Mouse (Mus musculus): ENCODE data around the gene D17H6S53E.

Gene D17H6S53E

DNA sequence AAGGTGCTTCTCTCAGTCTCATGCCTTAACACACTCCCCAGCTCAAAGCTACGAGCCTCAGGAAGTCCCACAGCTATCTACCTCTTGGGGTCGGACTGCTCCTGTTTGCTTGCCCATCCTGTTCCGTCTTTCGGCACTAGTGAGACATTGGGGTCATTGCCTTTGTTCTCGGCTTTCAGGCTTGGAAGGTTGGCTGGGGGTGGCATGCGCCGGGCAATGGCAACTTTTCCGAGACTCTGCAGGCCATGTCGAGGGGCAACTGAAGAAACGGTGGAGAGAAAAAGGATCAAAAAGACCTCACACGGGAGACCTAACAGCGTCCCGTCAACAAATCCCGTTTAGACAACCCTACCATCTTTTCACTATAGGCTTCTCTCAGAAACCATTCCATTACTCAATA is 35.9 kb downstream of the D17H6S53E start:
- no peak for DNase-seq (ENCODE audit: low read depth)

DNA sequence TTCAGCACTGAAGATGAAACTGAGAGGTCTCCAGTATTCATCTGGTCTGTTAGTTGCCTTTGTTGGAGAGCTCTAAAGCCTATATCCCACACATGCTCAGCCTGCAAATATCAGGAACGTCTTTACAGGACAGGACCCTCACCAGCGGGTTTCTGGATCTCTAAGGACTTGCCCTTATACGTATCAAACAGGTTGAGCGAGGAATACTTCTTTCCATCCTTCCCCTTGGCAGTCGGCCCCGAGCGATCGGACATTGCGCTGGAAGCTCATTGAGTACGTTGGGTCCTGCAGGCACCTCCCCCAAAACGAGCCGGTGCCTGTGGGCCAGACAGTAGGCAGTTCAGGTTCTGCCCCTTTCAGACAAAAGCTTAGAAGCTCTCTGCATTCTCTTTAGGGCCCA is 36.6 kb downstream of the D17H6S53E start:
- peak; percentile 62 for DNase-seq (ENCODE audit: low read depth)

DNA sequence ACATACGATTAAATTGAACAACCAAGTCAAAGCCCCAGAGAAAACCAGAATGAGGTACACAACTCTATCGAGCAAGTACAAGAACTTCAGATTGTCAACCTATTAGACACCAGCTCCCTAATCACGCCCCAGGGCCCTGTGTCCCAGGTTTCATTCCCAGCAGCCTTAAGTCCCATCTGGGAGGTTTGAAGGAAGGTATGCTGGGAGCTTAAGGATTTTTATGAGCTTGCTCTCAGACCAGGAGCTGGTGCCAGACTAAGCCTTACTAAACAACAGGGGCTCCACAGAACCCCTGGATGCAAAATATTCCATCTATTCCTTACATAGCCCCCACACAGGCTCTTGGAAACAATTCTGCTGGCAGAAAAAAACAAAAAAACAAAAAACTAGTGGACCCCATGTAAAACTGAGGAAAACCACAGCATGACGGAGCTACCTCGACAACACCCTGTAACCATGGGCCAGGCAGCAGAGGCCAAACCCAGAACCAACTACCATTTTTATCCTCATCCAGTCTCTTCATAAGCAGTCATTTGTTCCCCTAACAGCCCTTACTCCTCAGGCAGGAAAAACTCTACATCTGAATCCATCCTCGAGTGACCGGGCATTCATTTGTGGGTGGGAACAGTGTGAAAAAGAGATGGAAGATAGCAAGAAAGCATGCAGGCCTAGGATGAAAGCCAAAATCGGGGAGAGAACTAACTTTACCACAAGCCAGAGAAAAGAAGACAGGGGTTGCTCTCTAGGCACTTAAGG is 37.3 kb downstream of the D17H6S53E start:
- peak; percentile 34 for DNase-seq (ENCODE audit: low read depth)

DNA sequence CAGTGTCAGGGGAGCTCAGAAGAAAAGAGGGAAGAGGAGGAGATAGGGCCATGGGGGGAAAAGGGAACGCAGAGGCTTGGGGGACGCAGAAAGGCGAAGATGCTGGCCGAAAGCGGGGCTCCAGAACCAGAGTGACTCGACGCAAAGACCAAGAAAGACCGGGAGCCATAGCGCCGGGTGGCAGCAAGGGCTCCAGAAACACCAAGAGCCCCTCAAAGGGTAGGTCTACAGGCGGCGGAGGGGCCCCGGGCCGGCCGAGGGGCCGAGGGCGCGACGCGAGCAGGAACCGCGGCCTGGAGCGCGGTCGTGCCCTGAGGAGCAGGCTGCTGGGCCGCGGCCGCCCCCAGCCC is 38.0 kb downstream of the D17H6S53E start:
- no peak for DNase-seq (ENCODE audit: low read depth)

DNA sequence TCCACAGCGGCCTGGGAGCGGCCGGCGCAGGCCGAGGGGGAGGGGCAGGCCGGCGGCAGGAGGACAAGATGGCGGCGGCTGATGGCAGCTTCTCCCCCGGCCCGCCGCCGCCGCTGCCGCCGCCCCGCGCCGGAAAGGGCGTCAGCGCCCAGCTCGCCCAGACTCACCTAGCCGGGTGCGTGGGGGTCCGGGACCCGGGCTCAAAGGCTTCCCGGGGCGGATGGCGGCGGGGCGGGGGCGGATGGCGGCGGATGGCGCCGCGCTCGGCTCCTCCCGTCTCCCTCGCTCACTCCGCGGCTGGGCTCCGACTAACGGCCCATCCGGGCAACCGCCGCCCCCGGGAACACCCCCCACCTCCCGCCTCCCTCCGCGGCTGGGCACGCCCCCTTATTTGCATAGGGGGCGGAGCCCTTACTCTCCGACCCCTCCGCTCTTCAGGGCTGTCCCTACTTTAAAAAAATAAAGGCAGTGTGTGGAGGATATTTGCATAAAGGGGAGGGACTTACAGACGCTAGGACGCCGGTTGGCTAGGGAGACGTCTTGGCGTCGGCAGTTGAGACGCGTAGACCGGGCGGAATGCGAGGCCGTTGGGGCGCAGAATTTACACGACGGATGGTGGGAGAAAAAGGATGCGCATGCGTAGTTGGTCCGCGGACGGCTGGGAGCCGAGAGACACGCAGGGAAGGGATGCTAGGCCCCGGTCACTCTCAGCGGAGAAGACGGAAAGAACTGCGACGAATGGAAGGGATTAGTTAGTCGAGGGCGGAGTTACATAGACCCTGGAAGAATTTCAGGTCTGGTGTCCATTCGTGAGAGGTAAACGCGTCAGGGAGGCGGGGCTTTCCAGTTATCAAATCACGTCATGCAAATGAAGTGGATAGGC is 38.6 kb downstream of the D17H6S53E start, which contains the start of gene Prrc2a:
Gene Prrc2a (minus strand): TSS at position 330 of the 883 bp plus-strand sequence.
- peak; percentile 99 for DNase-seq (ENCODE audit: low read depth)

DNA sequence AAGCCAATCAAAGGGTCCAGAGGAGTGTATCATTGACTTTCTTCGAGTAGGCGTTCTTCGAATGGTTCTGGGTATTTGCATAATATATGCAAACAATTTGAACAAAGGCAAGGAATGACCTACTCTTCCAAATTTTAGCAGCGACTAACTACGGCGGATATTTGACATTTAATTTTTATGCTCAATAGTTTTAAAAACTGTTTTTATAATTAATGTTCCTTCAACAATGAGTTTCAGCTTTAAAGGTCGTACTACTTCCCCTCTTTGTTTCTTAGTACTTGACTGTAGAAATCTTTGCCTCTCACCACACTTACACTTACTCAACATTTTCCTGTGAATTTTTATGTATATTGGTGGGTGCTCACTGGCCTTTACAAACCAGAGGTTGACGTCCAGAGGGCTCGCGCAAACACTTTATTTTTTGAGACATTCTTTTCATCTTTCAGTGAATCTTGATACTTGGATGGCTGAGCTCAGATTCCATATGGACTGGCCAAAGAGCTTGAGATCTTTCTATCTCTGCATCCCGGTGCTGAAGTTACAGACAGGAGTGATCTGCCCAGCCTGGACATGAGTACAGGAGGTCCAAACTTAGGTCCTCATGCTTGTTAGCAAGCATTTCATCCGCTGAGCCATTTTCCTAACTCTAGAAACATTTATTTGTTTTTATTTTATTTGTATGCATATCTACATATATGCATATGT is 39.4 kb downstream of the D17H6S53E start:
- no peak for DNase-seq (ENCODE audit: low read depth)

DNA sequence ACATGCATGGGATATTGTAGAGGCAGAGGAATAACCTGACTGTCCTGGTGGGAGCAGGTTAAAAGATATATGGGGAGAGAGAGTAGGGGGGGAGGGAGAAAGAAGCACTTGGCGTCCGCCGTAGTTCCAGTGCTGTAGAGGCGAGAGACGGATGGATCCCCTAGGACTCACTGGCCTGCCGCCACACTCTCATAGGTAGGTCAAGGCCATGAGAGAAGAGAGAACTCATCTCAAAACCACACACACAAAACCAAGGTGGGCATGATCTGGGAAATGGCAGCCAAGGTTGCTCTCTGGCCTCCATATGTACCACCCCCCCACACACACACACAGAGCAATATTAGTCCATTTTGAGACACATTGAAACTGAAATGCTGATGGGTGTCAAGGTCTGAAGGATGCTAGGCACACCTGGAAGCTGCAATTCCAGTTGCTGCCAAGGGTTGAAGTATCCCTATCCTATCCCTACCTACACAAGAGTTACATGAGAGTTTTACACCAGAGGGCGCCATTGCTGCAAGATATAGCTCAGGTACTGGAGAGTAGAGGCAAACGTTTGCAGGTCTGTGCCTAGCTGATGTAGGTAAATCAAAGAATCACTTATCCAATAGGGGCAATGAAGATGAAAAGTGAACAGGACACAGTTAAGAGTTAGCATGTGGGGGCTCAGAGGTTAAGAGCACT is 40.3 kb downstream of the D17H6S53E start:
- peak; percentile 82 for DNase-seq (ENCODE audit: low read depth)

DNA sequence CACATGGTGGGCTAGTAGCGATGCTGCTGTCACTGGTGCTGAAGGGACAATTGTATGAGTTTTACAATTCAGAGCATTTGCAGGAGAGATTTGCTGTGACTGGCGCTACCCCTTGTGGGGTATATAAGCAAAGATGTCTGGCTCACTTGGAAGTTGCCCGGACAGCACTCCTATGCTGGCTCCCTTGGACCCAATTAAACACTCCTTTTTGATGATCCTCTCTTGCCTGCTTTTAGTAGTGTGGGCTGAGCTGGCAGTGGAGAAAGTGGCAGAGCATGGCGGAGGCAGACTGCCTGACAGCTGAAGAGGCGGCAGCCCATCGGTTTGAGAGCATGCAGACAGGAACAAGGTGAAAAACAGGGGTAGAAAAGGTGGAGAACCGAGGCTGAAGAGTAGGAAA is 41.6 kb downstream of the D17H6S53E start:
- DNase-seq (ENCODE audit: low read depth): no peak

DNA sequence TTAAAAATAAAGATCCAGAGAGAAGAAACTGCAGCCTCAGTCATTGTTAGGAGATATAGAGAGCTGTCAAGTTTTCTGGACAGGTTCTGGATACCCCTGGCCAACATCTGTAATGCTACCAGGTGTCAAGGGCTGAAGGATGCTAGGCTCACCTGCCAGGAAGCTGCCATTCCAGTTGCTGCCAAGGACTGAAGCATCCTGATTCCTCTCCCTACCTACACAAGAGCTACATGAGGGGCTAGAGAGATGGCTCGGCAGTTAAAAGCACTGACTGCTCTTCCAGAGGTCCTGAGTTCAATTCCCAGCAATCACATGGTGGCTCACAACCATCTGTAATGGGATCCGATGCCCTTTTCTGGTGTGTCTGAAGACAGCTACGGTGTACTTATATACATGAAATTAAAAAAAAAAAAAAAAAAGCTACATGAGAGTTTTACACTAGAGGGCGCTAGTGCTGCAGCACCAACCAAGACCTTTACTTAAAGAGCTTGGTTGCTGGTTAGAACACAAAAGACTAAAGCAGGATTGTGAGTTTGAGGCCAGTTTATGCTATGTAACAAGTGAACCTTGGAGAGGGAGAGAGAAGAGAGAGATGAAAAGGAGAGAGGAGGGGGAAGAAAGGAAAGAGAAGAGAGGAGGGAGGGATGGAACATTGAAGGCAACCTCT is 42.5 kb downstream of the D17H6S53E start:
- peak; percentile 84 for DNase-seq (ENCODE audit: low read depth)

DNA sequence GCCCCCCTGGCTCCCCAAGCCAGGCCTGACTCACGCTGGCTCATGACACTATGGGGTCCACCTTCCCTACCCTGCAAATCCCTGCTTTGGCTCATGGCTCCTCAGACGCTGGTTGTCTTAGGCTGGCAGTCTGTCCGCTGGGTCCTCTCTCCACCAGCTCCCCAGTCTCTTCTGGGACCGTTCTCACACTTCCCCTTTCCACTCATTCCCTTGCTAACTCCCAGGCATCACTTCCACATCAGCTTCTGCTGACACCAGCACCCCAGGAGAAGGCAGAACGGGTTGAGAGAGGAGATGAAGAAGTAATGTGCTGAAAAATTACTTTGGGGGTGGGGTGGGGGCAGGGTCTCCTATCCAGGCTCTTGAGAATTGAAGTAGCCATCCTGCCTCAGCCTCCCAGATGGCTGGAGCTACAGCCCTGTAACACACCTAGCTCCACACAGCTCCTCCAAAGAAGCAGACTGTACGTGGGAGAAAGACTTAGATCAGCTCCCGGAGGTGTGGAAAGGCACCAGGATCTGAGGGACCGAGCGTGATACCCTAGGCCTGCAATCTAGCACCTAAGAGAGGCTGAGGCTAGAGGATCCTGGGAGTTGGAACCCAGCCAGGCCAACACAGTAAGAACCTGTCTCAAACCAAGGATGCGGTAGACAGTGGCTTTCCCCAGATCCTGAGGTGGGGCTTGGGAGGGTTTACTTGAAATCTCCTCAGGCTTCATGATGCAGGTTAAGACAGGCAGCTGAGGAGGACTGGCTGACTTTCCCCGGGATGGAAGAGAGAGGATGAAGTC is 46.5 kb downstream of the D17H6S53E start:
- DNase-seq (ENCODE audit: low read depth): no peak

DNA sequence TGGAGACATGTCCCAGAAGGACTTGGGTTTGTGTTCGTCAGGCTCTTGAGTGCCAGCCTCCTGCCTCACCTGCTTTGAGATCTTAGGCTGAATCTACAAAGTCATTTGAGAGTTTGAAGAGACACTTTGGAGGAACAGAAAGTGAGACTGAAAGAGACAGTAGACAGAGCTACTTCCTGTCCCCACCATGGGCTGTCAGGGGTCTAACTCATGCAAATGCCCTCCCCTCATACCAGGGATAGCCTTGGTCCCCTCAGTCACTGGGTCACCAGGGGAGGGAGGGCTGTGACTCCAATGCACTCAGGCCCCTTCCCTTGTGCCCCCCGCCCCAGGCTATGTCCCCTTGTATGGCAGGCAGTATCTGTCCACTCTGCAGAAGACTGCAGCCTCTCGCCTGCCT is 47.2 kb downstream of the D17H6S53E start:
- no peak for DNase-seq (ENCODE audit: low read depth)

DNA sequence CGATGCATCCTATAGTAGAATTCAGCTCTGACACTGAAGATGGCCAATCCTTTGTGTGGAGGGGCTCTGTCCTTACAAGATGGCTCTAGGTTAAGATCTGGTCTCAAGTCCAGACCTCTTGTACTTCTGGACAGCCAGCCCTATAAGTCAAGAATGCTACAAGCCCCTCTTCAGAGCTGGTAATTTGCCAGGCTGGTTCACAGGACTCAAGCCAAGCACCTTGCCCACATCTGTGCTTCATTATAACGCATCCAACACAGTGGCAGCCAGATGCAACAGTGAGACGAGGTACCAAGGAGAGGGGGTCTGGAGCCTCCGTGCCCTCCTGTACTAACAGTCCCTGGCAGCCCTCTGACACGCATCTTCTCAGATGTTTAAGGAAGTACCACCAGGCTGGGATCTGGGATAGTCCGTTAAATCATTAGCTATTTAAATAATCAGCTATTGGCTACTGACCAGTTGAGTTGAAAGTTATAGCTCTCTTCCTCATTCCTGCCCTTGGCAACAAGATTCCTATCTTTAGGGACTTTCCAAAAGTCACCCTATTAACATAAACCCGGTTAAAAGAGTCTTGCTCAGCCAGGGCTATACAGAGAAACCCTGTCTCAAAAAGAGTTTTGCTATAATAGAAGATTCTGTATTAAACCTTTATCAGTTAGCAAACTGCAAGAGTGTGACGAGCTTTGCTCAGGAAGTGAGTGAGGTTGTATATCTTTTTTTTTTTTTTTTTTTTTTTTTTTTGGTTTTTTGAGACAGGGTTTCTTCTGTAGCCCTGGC is 48.2 kb downstream of the D17H6S53E start:
- peak; percentile 56 for DNase-seq (ENCODE audit: low read depth)

DNA sequence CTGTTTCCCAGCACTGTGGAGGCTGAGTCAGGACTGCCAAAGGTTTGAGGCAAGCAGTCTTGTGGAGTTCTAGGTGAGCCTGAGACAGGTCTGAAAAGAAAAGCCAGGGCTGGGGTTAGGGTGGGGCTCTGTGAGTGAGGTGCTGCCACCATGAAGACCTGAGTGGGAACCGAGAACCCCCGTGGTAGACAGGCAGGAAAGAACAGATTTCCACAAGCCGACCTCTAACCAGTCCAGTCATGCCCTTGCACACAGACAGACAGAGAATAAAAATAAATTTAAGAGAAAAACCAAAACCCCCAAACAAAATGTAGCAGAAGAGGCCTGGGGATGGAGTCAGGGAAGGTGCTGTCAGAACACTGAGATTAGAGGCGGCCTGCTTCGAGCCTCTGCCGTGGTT is 49.2 kb downstream of the D17H6S53E start:
- no peak for DNase-seq (ENCODE audit: low read depth)

DNA sequence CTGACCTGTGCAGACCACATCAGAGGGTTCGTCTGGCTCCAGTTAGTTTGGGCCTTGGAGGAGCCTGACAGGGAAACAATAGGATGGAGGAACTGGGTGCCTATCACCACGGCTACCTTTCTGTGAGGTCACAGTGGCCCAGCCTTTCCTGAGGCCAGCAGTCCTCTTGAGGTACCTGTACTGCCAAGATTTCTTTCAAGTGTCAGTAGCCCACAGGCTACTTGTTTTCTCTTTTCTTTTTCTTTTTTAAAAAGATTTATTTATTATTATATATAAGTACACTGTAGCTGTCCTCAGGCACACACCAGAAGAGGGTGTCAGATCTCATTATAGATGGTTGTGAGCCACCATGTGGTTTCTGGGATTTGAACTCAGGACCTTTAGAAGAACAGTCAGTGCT is 49.8 kb downstream of the D17H6S53E start, which contains the start of gene Aif1:
Gene Aif1 (minus strand): TSS at position 101 of the 400 bp plus-strand sequence.
- DNase-seq (ENCODE audit: low read depth): no peak

All from NIH3T3 (cell line).